Comparison of ENCODE assay signal across 13 mouse cellular contexts in genomic region chr6:145810015-145810414, GRCm38 (mm10).
"Had no signal": no experiment of that assay in that cellular context is flagged by ENCODE, and none has a peak within 500 bp of the region (broad histone marks: within the 10 kb centered on the region; RNA-seq: fewer than 3 reads in every experiment).

No protein-coding gene starts in this region.

- H3K4me1 ChIP-seq: limb, embryonic 12.5 days; midbrain, embryonic 13.5 days; stomach, embryonic 15.5 days had no signal

- H3K4me2 ChIP-seq: limb, embryonic 12.5 days; liver, embryonic 13.5 days; midbrain, embryonic 13.5 days; stomach, embryonic 15.5 days had no signal

- DNase-seq: kidney, postnatal 10 days; kidney, postnatal 4 days; liver, embryonic 13.5 days; lung, adult 2 months; lung, postnatal 36 days; right cerebral cortex, postnatal 14 days; thymus, adult 2 months; thymus, postnatal 25 days had no signal

- H3K27ac ChIP-seq: layer of hippocampus, adult 2 months; limb, embryonic 12.5 days; liver, embryonic 13.5 days; midbrain, embryonic 13.5 days; stomach, embryonic 15.5 days had no signal

- ATAC-seq: lung, postnatal 0 days; midbrain, embryonic 13.5 days had no signal

- H3K9ac ChIP-seq: limb, embryonic 12.5 days; liver, embryonic 13.5 days; midbrain, embryonic 13.5 days; stomach, embryonic 15.5 days had no signal

- H3K9me3 ChIP-seq: limb, embryonic 12.5 days; liver, embryonic 13.5 days; midbrain, embryonic 13.5 days; stomach, embryonic 15.5 days had no signal

- H3K4me3 ChIP-seq: layer of hippocampus, adult 2 months; limb, embryonic 12.5 days; liver, embryonic 13.5 days; midbrain, embryonic 13.5 days; stomach, embryonic 15.5 days had no signal

- H3K27me3 ChIP-seq: limb, embryonic 12.5 days; liver, embryonic 13.5 days; midbrain, embryonic 13.5 days; stomach, embryonic 15.5 days had no signal

- H3K36me3 ChIP-seq: liver, embryonic 13.5 days; stomach, embryonic 15.5 days had no signal
